Mouse (Mus musculus) activated CD4-positive, CD25-positive, alpha-beta regulatory T cell, adult 4 months (primary cell): ENCODE results near the gene Ing2. TPM values are rescaled to one million over a fixed set of nuclear protein-coding genes. Genes with fewer than 3 reads are reported as not detected.
A peak's percentile ranks its signal among the peaks of the same experiment; 100 is the strongest.

Experiments
- ATAC-seq: one replicate; pipeline ENCODE4 v1.8.0; 2017
- polyA plus RNA-seq, 2 experiments: library from polyadenylated mRNA; unstranded; fragments of 100-300 nt; shearing (Covaris generic); gene quantifications; one replicate each; pipeline ENCODE4 v1.2.1; 2017

Gene Ing2
- polyA plus RNA-seq, result 1 to 10 TPM; 5.3 to 8.6 TPM

DNA sequence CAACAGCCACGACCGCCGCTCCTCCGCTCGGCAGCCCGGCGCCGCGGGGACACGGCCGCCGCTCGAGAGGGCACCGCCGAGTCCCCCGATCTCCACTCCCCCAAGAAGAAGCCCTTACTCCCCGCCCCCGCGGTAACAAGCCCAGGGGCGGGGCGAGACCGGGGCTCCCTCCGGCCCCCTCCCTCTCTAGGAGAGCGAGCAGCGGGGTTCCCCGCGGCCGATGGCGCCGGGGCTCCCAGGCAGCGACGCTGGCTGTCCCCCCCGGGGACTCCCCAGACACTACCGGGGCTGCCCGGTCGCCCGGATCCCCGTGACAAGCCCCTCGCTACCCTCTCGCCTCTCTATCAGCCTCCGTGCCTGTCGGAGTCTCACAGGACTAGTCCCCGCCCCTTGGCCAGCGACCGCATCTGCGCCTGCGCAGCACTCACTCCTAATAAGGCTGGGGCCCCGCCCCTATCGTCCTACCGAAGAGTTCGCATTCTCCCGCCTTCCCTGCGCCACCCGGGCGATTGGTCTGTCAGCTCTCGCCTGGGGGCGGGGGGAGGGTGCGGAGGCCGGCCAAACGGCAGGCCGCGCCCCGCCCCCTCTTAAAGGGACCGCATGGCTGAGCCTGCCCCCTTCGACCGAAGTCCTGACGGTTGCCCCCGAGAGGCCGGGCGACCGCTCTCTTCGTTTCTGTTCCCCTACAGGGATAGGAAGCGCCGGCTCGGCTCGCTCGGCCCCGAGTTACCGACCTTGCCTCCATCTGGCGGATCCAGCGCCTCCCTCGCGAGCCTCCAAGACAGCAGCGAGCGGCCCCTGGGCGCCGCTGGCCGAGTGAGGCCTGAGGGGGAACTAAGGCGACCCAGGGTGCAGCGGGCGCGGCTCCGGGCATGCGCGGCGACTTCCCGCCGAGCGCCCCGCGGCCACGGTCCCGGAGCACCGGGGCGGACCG is at the start of gene Ing2:
TSS of gene Ing2 (minus strand) at position 780 of the 934 bp plus-strand sequence.
- peak; percentile 66 for ATAC-seq

DNA sequence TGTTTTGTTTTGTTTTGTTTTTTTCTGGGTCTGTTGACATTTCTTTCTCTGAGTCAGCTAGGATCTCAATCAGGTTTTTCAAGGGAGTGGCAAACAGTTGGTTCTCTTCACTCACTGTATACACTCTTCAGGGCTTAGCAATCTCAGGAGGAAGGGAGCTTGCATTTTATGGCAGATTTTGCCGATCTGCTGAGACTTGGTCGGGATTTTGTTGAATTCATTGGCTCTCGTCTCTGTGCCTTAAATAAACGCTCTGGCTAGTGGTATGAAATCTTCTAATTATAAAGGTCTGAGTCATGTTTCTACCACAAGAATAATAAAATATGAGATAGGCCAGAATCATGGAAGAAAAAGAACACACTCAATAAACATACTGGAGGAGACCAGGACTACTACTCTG is 46.3 kb upstream of the Ing2 start:
- ATAC-seq, result no peak

DNA sequence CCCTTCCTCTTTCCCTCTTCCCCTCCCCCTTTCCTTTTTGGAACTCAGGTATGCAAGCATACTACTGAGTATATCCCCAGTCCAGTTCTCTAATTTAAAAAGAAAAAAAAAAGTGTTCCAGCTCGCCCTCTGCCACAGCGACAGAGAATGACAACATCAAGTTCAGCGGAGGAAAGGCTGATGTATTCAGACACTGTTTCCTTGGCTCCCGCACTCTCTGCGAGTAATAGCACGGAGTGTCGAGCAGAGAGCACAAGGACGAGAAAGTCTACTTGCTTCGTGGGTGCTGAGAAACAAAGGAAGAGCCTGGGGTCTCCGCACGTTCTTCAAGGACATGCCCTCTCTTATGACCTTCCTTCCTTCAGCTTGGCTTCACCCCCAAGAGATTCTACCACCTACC is 43.3 kb upstream of the Ing2 start:
- no peak for ATAC-seq

DNA sequence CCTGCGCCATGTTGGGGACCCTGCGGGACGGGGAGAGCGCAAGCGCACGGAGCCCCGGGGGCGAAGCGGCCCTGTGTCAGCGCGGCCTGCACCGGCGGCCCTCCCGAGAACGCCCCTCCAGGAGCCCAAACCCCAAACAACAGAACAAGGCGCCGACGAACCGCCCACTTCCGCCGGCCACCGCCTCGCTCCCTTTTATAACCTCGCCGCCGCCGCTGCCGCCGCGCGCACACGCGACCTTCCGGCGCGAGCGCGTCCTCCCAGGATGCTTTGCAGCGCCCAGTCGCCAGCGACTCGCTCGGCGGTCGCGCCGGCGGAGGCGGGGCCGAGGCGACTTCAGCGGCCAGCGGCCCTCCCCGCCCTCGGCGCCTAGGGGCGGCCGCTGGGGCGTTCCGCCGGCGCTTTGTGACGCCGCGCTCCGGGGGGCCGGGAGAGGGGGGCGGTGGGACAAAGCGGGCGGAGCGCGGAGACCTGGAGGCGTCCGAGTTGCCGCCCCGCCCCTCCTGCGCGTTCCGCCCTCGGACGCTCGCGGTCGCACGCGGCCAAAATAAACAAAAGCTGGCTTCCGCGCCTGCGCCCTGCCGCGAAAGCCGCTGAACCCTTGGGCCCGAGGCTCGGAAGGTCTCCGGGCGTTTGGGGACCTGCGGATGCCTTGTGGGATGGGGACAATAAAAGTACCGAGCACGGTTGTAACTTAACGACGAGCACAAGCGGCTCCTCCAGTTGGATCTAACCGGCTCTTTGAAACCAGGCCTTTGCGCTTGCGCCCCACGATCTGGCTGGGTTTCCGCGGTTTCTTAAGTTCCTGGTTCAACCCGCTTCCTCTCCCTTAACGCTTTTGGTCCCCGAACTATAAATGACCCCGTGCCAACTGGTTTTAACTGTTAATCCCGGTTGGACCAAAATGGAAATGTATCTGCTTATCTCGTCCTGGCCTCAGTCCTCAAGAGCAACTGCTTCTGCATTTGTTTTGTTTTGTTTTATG is 38.7 kb upstream of the Ing2 start, which contains the start of gene Cdkn2aip:
TSS of gene Cdkn2aip (minus strand) at position 172 of the 985 bp plus-strand sequence.
- ATAC-seq, result peak; percentile 72

DNA sequence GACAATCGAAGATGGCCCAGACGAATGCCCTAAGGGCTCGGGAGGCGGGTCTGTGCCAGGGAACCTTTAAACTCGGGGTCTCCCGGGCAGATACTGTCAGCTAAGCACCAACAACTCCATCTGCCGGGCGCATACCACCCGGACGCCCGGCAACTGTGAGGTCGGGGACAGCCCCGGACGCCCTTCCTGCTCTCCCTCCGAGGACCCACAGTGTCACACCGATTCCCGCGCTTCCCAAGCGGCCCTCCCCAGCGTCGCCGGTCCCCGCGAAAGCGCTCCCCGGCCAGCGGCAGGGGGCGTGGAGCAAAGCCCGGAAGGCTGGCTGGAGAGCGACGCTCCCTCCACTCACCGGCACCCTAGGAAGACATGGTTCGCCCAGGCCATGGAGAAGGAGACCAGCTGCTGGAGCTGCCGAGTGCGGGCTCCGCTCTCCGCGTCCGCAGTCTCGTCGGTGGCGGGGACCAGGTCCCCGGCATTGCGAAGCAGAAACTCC is 37.9 kb upstream of the Ing2 start:
- ATAC-seq, result peak; percentile 33

DNA sequence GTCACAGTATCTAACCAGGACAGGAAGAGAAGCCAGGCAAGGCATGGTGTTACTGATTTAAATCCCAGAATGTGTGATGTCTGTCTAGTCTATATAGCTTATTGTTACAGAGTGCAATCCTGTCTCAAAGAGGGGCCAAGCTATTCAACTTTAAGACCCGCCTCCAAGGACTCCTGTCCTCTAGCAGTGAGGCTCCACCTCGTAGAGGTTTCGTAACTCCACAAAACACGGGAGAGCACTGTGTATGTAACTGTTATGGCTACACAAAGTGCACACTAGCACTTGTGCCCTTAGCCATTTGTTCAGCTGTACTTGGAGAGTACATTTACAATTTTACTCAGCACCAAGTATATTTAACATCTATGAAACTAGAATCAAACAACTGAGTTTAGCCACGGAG is 32.8 kb upstream of the Ing2 start:
- no peak for ATAC-seq

DNA sequence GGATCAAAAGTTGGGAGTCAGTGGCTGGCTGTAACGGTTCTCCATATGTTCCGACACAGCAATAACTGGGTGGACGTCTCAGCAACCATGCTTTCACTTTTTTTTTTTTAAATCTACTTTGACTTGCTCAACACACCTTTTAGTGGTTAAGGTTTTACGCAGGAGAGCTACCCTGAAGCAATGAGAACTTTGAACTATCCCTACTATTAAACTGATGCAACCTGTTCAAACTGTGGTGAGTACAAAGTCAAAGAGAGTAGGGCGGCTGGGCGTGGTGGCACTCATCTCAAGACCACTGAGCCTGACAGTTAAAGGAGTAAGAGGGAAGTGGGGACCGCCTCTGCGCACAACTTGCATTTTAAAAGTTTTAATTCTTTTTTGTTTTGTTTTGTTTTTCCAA is 31.4 kb upstream of the Ing2 start:
- ATAC-seq, result no peak

DNA sequence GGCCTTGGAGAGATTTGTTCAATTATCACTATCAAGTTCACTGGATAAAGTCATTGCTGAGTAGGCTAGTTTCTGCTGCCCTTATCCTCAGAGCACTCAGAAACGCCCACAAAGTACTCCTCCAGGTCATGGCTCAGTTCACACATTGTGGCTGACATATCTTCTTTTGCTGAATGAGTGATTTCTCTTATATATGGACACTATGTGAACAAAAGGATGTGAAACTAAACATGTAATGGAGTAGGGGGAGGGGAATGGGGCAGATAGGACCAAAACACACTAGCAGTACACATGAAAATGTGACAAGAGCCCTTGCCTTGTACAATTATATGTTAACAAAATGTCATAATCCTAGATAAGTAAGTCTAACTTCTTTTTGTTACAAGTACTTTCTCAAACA is 27.0 kb upstream of the Ing2 start:
- ATAC-seq, result no peak

DNA sequence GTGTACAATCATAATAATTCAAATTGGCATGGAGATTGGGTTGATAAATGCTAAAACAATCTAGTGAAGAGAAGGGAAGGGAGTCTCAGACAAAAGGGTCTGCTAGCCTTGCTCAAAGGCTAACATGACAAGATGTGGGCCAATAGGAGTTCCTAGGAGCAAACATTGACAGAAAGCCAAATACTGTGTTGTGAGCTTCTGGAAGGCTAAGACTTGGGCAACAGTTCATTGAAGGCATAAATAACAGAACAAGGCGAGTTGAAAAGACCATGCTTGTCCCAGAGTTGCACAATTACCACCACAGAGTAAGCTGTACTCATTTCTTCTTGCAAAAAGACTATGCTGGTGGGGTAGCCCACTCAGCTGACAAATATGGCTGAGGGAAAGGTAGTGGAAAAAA is 22.3 kb upstream of the Ing2 start:
- ATAC-seq, result no peak

DNA sequence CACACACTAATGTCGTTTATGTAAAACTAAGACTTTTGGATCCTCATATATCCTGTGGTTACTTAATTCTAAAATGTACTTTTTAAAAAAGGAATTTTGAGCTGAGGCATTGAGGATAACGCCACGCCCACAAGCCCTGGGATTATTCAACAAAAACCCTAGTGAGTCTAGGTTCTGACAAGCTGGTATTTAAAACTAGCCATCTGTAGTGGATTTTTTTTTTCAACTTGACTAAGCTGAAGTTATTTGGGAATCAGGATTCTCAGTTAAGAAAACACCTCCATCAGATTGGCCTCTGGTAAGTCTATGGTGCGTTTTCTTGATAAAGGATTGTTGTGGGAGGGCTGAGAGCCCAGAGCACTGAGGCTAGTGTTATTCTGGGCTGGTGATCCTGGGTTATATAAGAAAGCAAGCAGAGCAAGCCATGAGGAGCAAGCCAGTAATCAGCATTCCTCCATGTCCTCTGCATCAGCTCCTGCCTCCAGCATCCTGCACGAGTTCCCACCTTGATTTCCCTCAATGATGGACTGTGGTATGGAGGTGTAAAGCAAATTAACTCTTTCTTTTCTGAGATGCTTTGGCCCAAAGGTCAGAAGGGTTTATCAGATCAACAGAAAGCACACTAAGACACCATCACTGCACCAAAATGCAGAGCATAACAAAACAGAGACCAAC is 20.2 kb upstream of the Ing2 start:
- ATAC-seq, result no peak

DNA sequence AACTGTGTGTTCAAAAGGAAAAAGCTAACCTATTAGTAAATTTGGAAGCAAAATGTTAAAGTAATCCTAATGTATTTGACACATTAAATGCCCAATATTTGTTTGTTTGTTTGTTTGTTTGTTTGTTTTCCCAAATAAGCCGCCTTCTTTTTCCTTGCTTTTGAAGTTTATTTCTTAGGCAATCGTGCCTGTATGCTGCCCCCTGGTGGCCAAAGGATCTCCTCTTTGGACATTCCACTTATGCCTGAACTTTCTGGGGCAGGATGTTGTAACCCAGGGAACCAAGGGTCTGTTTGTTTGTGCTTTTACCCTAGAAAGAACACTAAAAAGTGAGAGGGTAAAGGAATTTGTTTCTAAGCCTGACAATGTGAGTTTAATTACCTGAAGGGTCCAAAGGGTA is 17.8 kb upstream of the Ing2 start:
- ATAC-seq, result peak; percentile 46

DNA sequence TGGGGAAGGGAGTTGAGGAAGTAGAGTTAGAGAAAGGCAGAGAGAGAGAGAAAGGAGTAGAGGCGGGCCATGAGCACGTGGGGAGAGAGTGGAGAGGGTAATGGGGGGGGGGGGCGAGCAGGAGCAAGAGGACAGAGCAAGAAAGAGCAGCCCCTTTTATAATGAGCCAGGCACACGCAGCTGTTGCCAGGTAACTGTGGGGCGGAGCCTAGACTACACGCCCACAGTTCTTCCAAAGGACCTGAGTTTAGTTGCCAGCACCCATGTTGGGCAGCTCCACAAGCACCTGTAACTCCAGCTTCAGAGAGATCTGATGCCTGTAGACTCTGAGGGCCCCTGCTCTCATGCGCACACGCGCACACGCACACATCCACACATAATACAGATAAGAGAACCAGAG is 16.5 kb upstream of the Ing2 start:
- ATAC-seq, result no peak

DNA sequence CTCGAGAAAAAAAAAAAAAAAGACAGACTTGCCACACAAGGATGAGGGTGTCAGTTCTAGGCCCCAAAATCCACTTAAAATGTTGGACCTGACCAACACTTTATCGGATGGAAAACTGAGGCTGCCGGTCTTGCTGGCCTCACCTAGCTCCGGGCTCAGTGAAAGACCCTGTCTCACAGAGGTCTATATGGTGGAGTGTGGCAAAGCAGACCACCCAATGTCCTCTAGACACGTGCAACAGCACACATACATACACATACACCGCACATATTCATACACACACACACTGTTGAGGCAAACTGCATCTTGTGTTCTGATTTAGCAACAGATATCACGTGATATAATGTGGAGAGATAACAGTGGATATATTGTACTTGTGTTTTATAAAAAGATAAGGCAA is 15.9 kb upstream of the Ing2 start:
- no peak for ATAC-seq

DNA sequence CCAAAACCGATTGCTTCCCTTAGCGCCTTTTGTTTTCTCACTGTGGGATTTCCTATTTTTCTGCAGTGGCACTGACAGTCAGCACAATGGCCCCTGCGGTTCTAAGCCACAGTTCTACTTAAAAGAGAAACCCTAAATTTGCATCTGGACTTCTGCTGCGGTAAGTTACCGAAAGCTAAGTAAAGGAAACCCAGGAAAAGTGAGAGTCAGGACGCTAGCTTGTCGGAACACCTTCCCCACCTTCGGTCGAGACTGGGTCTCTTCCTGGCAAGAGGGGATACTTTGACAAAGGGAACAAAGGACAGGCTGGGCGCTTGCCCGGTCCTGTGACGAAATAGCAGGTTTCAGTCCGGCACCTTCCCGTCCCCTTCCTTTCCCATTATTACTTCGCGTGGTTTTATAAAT is 15.3 kb upstream of the Ing2 start:
- ATAC-seq, result no peak

DNA sequence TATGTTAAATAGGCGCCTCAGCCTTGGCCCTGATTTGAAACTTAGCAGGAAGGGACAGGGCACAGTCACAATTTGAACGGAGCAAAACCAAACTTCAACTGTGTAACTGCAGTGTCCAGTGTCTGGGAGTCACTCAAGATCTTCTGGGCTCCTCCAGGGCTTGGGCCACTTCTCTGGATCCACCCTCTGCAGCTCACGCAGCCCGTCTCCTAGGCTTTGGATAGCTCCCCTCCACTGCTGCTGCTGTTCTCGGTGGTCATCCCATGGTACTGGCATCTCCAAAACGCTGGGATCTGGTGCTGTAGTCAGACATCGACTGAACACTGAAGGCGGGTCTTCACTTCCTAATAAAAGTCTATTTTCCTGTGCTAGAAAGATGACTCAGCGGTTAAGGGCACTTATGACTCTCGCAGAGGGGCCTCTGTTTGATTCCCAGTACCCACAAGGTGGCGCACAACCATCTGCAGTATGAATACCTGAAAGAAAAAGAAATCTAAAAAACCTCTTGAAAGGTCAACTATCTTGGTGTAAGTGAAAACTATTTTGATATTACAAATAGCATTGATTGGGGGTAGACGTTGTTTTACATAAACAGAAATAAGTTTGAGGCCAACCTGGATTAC is 14.5 kb upstream of the Ing2 start:
- no peak for ATAC-seq

DNA sequence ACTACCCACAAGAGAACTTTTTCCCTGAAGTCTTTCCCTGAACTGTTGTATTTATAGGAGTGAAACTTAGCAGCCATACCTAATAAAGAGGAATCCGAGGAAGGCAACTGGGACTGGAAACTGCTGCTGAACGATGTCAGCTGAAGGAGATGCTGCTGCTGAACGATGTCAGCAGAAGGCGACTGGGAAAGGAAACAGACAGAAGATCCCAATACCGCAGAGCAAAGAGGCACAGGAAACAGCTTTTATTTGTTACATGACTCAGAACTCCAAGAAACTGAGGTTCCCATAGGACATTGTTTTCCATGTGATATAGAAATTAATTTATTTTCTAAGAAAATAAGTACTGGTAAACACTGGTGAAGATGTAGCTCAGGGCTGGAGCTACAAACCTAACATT is 9.1 kb upstream of the Ing2 start:
- no peak for ATAC-seq

DNA sequence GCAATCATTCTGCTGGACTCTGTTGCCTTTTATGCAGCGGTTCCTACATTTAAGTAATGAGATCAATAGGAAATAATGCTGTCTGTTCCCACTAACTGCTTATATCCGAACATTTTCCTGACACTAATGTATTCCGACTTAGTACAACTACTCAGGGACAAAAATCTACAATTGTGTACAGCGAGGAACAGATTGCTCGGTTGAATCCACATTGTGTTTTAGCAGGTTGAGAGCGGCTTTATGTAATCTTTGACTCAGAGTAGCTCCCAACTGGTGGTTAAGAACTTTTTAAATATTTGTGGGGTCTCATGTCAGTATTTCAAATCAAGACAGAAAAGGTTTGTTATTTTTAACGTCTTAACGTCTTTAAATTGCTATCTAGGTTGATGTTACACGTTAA is 8.6 kb upstream of the Ing2 start:
- no peak for ATAC-seq

DNA sequence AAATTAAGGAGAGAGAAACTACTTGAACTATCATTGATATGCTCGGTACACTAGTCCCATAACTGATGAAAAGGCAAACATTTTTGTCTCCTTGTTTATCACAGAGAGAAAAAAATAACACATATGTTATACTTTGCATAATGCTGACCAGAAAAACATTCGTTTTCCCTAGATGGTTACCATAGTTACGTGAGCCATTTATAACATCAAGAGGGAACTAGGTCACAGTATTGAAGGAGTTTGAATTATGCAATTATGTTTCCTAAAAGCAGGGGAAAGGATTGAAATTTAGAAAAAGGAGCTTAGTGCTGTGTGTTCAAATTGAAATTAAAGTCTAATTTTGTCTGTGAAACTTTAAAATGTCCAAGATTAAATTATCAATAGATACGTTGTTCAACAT is 5.0 kb upstream of the Ing2 start:
- no peak for ATAC-seq

DNA sequence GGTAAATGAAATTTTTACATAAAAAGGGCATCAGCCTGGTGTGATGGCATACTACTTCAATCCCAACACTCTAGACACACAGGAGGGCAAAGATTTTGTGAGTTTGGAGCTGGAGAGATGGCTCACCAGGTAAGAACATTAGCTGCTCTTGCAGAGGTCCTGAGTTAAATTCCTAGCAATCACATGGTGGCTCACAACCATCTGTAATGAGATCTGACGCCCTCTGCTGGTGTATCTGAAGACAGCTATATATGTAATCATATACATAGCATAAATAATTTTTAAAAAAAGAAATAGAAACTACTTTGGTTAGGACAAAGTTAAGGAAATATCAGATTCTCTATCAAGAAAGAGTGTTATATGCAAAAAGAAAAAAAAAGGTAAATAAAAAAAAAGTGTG is 4.2 kb upstream of the Ing2 start:
- ATAC-seq, result no peak

DNA sequence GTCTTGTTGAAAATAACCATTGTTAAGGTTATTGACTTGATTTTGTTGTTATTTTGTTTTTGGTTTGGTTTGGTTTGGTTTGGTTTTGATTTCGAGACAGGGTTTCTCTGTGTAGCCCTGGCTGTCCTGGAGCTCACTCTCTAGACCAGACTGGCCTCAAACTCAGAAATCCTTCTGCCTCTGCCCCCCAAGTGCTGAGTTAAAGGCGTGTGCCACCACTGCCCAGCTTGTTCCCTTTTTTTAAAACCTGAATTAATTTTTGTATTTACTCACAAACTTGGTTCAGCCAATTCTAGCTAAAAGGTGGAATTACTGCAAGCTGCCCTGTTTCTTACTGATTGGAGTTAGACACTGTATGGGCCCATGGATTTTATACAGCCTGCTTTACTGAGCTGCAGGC is 1.3 kb upstream of the Ing2 start:
- ATAC-seq, result no peak

DNA sequence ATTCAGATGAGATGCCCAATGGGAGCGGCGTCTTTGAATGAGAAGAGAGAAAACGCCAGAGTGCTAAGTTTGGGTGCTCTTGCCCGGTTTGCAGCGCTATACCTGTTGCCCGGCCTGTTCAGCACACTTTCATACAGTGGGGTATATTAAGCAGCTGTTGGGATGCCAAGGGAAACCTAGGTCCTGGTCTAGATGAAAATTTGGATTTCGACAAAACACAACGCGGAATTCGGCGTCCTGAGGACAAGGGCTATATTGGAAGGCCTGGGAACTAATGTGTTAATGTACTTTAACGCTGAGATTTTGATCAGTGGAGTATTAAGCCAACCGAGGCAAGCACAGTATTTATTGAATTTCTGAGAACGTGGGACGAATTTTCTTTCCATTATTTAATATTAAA is 868 bp upstream of the Ing2 start:
- ATAC-seq, result no peak

DNA sequence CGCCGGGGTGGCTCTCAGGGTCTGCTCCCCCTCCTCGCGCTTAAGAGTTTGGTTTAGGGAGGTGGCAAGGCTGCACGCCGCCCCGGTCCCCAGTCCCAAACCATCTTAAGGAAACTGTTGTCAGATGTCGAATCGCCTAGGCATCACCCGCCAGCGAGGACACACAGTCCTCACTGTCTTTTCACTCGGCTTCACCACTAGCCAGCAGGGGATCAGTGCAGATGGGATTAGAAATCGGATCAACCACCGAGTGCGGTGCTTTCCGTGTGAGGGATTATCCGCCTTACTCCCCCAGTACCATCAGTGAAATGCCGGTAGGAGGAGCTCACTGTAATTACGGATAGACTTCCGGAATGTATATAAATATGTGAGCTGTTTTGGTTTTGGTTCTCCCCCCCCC is 430 bp upstream of the Ing2 start:
- ATAC-seq, result peak; percentile 43
